Mouse (Mus musculus) brain, embryonic 14.5 days (tissue): ENCODE results near the gene Hoxd3.

Experiments
- CTCF ChIP-seq: fragments of 200-500 bp; IDR thresholded peaks from 2 replicates; pipeline ENCODE4 v1.5.1; 2012; ENCODE audit warnings: inconsistent platforms, mild to moderate bottlenecking, moderate library complexity, borderline replicate concordance; ENCODE audit not compliant: insufficient read depth, insufficient read length; ENCODE audit errors: extremely low read depth
- POLR2A ChIP-seq: fragments of 200-500 bp; IDR thresholded peaks from 2 replicates; pipeline ENCODE4 v1.6.1; 2012; ENCODE audit warnings: mild to moderate bottlenecking, inconsistent platforms, borderline replicate concordance; ENCODE audit not compliant: poor library complexity, insufficient read depth, insufficient read length, severe bottlenecking; ENCODE audit errors: extremely low read depth

- TF ChIP-seq CTCF = no peak
- no peak for TF ChIP-seq POLR2A
Measured at GRCm38 (mm10) chr2:74695383-74695782, 16.3 kb upstream of the Hoxd3 start.
